Mouse (Mus musculus) bone marrow, adult 2 months (tissue): ENCODE measurements around the gene Nipal1. TPM values are rescaled to one million over a fixed set of nuclear protein-coding genes. Genes with fewer than 3 reads are reported as not detected.

Source experiments
- H3K27ac ChIP-seq: fragments of 200-500 bp; 2 replicates; pipeline ENCODE4 v1.5.1; 2012; ENCODE audit warnings: low read depth, mild to moderate bottlenecking, control low read depth, inconsistent platforms, low read length; ENCODE audit not compliant: control insufficient read depth, poor library complexity, insufficient read depth
- H3K4me1 ChIP-seq: fragments of 200-500 bp; 2 replicates; pipeline ENCODE4 v1.6.1; 2011; ENCODE audit warnings: low read length; ENCODE audit not compliant: control insufficient read depth, insufficient read depth
- H3K4me3 ChIP-seq: fragments of 200-500 bp; replicated peaks from 2 replicates; pipeline ENCODE3; 2011; ENCODE audit warnings: mild to moderate bottlenecking, low read depth, low read length, control low read depth; ENCODE audit not compliant: control insufficient read depth
- CTCF ChIP-seq: fragments of 200-500 bp; IDR thresholded peaks from 2 replicates; pipeline ENCODE4 v1.5.1; 2011; ENCODE audit warnings: low read length, control low read depth; ENCODE audit not compliant: control insufficient read depth, insufficient read depth
- POLR2A ChIP-seq: fragments of 200-500 bp; IDR thresholded peaks from 2 replicates; pipeline ENCODE4 v1.6.1; 2011; ENCODE audit warnings: low read depth, mild to moderate bottlenecking, control low read depth, low read length, borderline replicate concordance; ENCODE audit not compliant: control insufficient read depth
- WGBS: fragments of 180-500 bp; shearing (Covaris S2); methylation state at CpG from one replicate; pipeline ENCODE4 v1.1.7; 2018; 5-methylcytosine and 5-hydroxymethylcytosine counted together
- polyA plus RNA-seq: library from polyadenylated mRNA; stranded (reverse); fragments of >200 nt; gene quantifications from 2 replicates; pipeline ENCODE4 v1.2.4, GENCODE M21; 2011; ENCODE audit warnings: low replicate concordance; ENCODE audit not compliant: missing spikeins, insufficient read depth, insufficient read length

Nipal1 gene
- not detected in 2 replicates for polyA plus RNA-seq

GRCm38 (mm10) chr5:72647418-72647907 is at the start of gene Nipal1:
Gene Nipal1 (plus strand): TSS chr5:72647795.
- Histone ChIP-seq H3K27ac (no peak within 1 kb of the TSS), H3K4me3 (peak within 1 kb of the TSS; percentile 57), H3K4me1 (no peaks in the 10 kb centered on the region; the same call in 1 of the 2 replicates)
- WGBS, result under 1% methylated on average over 25 of the region's 25 CpGs
- TF ChIP-seq POLR2A (no peak), CTCF (no peak)

GRCm38 (mm10) chr5:72601006-72601405 is 46.6 kb upstream of the Nipal1 start:
- TF ChIP-seq POLR2A (no peak), CTCF (peak; percentile 53; the same call in 1 of the 2 replicates)
- Histone ChIP-seq H3K4me3 (no peak overlapping the region), H3K27ac (no peak overlapping the region), H3K4me1 (no peaks in the 10 kb centered on the region)
- WGBS, result 12% methylated on average over 5 of the region's 5 CpGs

GRCm38 (mm10) chr5:72603138-72603537 is 44.5 kb upstream of the Nipal1 start:
- no peak for TF ChIP-seq CTCF
- TF ChIP-seq POLR2A, result no peak
- H3K27ac ChIP-seq, result no peak overlapping the region
- WGBS, result 81% methylated on average over 4 of the region's 4 CpGs
- no peaks in the 10 kb centered on the region for H3K4me1 ChIP-seq
- no peak overlapping the region for H3K4me3 ChIP-seq

GRCm38 (mm10) chr5:72617413-72617812 is 30.2 kb upstream of the Nipal1 start:
- 43% methylated on average over 4 of the region's 4 CpGs for WGBS
- H3K4me1 ChIP-seq, result no peaks in the 10 kb centered on the region; the same call in 1 of the 2 replicates
- TF ChIP-seq CTCF (no peak), POLR2A (no peak)

GRCm38 (mm10) chr5:72621022-72621421 is 26.6 kb upstream of the Nipal1 start:
- Histone ChIP-seq H3K4me3 (no peak overlapping the region), H3K4me1 (no peaks in the 10 kb centered on the region; the same call in 1 of the 2 replicates), H3K27ac (no peak overlapping the region)
- WGBS, result 67% methylated on average over 1 of the region's 1 CpGs
- no peak for TF ChIP-seq POLR2A
- TF ChIP-seq CTCF, result no peak

More at GRCm38 (mm10) chr5:72617413-72617812, 30.2 kb upstream of the Nipal1 start:
- H3K27ac ChIP-seq, result no peak overlapping the region
- H3K4me3 ChIP-seq, result no peak overlapping the region

- TF ChIP-seq POLR2A (no peak), CTCF (no peak)
- WGBS, result 83% methylated on average over 6 of the region's 6 CpGs
- no peaks in the 10 kb centered on the region for H3K4me1 ChIP-seq
These were observed 17.6 kb upstream of the Nipal1 start for GRCm38 (mm10) chr5:72630026-72630425.

GRCm38 (mm10) chr5:72634791-72635271 is 12.8 kb upstream of the Nipal1 start:
- 26% methylated on average over 9 of the region's 9 CpGs for WGBS
- no peak overlapping the region for H3K4me3 ChIP-seq
- H3K27ac ChIP-seq, result peak overlapping the region; percentile 64
- TF ChIP-seq POLR2A (no peak), CTCF (no peak)
- H3K4me1 ChIP-seq, result no peaks in the 10 kb centered on the region; the same call in 1 of the 2 replicates

More at GRCm38 (mm10) chr5:72630026-72630425, 17.6 kb upstream of the Nipal1 start:
- H3K4me3 ChIP-seq, result no peak overlapping the region
- H3K27ac ChIP-seq, result no peak overlapping the region

GRCm38 (mm10) chr5:72636122-72636521 is 11.5 kb upstream of the Nipal1 start:
- Histone ChIP-seq H3K4me3 (no peak overlapping the region), H3K27ac (peak overlapping the region; percentile 71), H3K4me1 (no peaks in the 10 kb centered on the region; the same call in 1 of the 2 replicates)
- WGBS, result 1% methylated on average over 3 of the region's 3 CpGs
- TF ChIP-seq POLR2A (no peak), CTCF (no peak)

- no peak overlapping the region for H3K4me3 ChIP-seq
- H3K27ac ChIP-seq, result no peak overlapping the region
- TF ChIP-seq POLR2A, result no peak
- no peak for TF ChIP-seq CTCF
- no peaks in the 10 kb centered on the region; the same call in 1 of the 2 replicates for H3K4me1 ChIP-seq
- WGBS, result 43% methylated on average over 3 of the region's 3 CpGs
These were observed 11.0 kb upstream of the Nipal1 start for GRCm38 (mm10) chr5:72636576-72636975.
